Mouse (Mus musculus) ES-E14 (cell line): ENCODE measurements around the gene Cmtr1.

Source experiments
- CHD2 ChIP-seq: IDR thresholded peaks from 2 replicates; pipeline ENCODE4 v1.6.1; 2014; ENCODE audit warnings: mild to moderate bottlenecking, low read depth, low read length, inconsistent platforms
- HCFC1 ChIP-seq: IDR thresholded peaks from 2 replicates; pipeline ENCODE4 v1.6.1; 2012; ENCODE audit warnings: low read length, inconsistent platforms, borderline replicate concordance; ENCODE audit not compliant: insufficient read depth
- MAFK ChIP-seq: IDR thresholded peaks from 2 replicates; pipeline ENCODE4 v1.6.1; 2014; ENCODE audit warnings: mild to moderate bottlenecking, low read depth, low read length, inconsistent platforms; ENCODE audit not compliant: insufficient read depth
- ZC3H11A ChIP-seq: IDR thresholded peaks from 2 replicates; pipeline ENCODE4 v1.6.1; 2012; ENCODE audit warnings: low read depth, mild to moderate bottlenecking, inconsistent platforms, low read length, borderline replicate concordance
- ZNF384 ChIP-seq: IDR thresholded peaks from 2 replicates; pipeline ENCODE4 v1.6.1; 2012; ENCODE audit warnings: low read depth, low read length, inconsistent platforms

DNA sequence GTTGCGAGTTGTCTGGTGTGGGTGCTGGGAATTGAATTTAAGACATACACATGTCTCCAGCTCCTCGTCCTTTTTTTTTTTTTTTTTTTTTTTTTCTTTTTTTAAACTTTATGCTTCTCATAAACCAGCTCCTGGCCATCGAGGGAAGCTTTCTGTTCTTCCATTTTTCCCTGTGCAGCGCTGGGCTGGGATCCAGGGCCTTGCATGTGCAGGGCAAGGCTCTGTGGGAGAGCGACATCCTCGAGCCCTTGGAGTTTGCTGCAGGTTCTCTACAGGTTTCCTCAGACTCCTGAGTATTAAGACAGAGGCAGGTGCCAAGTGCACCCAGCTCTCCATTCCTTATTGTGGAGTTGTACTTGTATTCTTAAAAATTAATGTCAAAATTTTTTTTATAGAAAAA is 1.8 kb downstream of the Cmtr1 start:
- TF ChIP-seq MAFK (no peak), CHD2 (no peak), ZC3H11A (no peak), ZNF384 (0 out of 2 replicates have a peak, but pooled peaks have one; percentile 55), HCFC1 (no peak)
